Mouse (Mus musculus) heart, postnatal 0 days (tissue): ENCODE measurements around the gene 1810049J17Rik. TPM values are rescaled to one million over a fixed set of nuclear protein-coding genes. Genes with fewer than 3 reads are reported as not detected.

Source experiments
- ATAC-seq: fragments of 200-750 bp; cut with Nextera tagmentation; 2 replicates; pipeline ENCODE4 v1.8.0; 2017; ENCODE audit warnings: low read depth, moderate number of reproducible peaks, moderate library complexity; ENCODE audit not compliant: insufficient read depth
- DNase-seq: peaks from one replicate; pipeline ENCODE4 v3.0.0-alpha.2; 2016; ENCODE audit warnings: low spot score
- H3K27ac ChIP-seq: fragments of 300-500 bp; sonication (generic); 2 replicates; pipeline ENCODE4 v1.5.1; 2014; ENCODE audit warnings: low read depth, mild to moderate bottlenecking
- H3K27me3 ChIP-seq: fragments of 300-500 bp; sonication (generic); 2 replicates; pipeline ENCODE4 v1.6.1; 2014; ENCODE audit warnings: low read length, mixed read lengths; ENCODE audit not compliant: control insufficient read depth, insufficient read depth
- H3K36me3 ChIP-seq: fragments of 300-500 bp; sonication (generic); replicated peaks from 2 replicates; pipeline ENCODE4 v1.6.1; 2014; ENCODE audit warnings: low read length, mixed read lengths; ENCODE audit not compliant: control insufficient read depth, insufficient read depth
- H3K4me1 ChIP-seq: fragments of 300-500 bp; sonication (generic); 2 replicates; pipeline ENCODE4 v1.6.1; 2014; ENCODE audit warnings: antibody characterized with exemption; ENCODE audit not compliant: control insufficient read depth, insufficient read depth
- H3K4me2 ChIP-seq: fragments of 300-500 bp; sonication (generic); 2 replicates; pipeline ENCODE4 v1.6.1; 2014; ENCODE audit warnings: low read depth, mild to moderate bottlenecking, low read length, moderate library complexity
- H3K4me3 ChIP-seq: fragments of 300-500 bp; sonication (generic); 2 replicates; pipeline ENCODE4 v1.5.1; 2014; ENCODE audit warnings: low read depth, low read length
- H3K9ac ChIP-seq: fragments of 300-500 bp; sonication (generic); replicated peaks from 2 replicates; pipeline ENCODE4 v1.6.1; 2014; ENCODE audit warnings: low read depth, low read length, mixed read lengths
- H3K9me3 ChIP-seq: fragments of 300-500 bp; sonication (generic); replicated peaks from 2 replicates; pipeline ENCODE4 v1.6.1; 2016; ENCODE audit warnings: low read length; ENCODE audit not compliant: control insufficient read depth
- CTCF ChIP-seq: IDR thresholded peaks from 2 replicates; pipeline ENCODE4 v1.5.1; 2016; ENCODE audit warnings: antibody characterized with exemption, control low read depth, low read depth
- EP300 ChIP-seq: IDR thresholded peaks from 2 replicates; pipeline ENCODE4 v1.6.1; 2016; ENCODE audit warnings: antibody characterized with exemption, low read depth
- WGBS: fragments of 180-500 bp; shearing (Covaris S2); extraction: QIAGEN DNeasy Blood & Tissue Kit; methylation state at CpG from one replicate; pipeline ENCODE4 v1.1.7; 2014; 5-methylcytosine and 5-hydroxymethylcytosine counted together
- polyA plus RNA-seq: library from polyadenylated mRNA; unstranded; fragments of >200 nt; fragmentation: Nextera tagmentation; extraction: Ambion mirVana; gene quantifications from 2 replicates; pipeline ENCODE4 v1.2.1, GENCODE M21; 2015
- total RNA-seq: library from RNA; depleted of rRNA; stranded (reverse); fragments of >200 nt; gene quantifications from 2 replicates; pipeline ENCODE4 v1.2.3, GENCODE M21; 2014; ENCODE audit warnings: low replicate concordance

The 1810049J17Rik gene
- total and polyA plus RNA-seq, 2 experiments from 2014 or later: 0.44 TPM; not detected in 1

- no peak for TF ChIP-seq EP300
- TF ChIP-seq CTCF: no peak
- Histone ChIP-seq H3K4me3 (no peak overlapping the region), H3K4me1 (no peaks in the 10 kb centered on the region), H3K9me3 (no peaks in the 10 kb centered on the region), H3K27ac (no peak overlapping the region), H3K27me3 (no peaks in the 10 kb centered on the region), H3K9ac (no peak overlapping the region), H3K4me2 (no peak overlapping the region), H3K36me3 (no peaks in the 10 kb centered on the region)
- 89% methylated on average over 2 of the region's 2 CpGs for WGBS
- no peak for ATAC-seq
- DNase-seq: no peak
These were observed 29.9 kb downstream of the 1810049J17Rik start for GRCm38 (mm10) chr15:12291757-12292156.

GRCm38 (mm10) chr15:12290330-12290729, 31.4 kb downstream of the 1810049J17Rik start:
- no peak overlapping the region for H3K27ac ChIP-seq
- no peaks in the 10 kb centered on the region for H3K4me1 ChIP-seq
- WGBS: 79% methylated on average over 7 of the region's 7 CpGs

GRCm38 (mm10) chr15:12285535-12285809, 36.2 kb downstream of the 1810049J17Rik start:
- no peak overlapping the region for H3K9ac ChIP-seq
- H3K4me3 ChIP-seq: no peak overlapping the region
- ATAC-seq: no peak
- no peak for DNase-seq
- no peaks in the 10 kb centered on the region for H3K9me3 ChIP-seq
- H3K4me2 ChIP-seq: no peak overlapping the region
- 61% methylated on average over 5 of the region's 5 CpGs for WGBS
- no peaks in the 10 kb centered on the region for H3K4me1 ChIP-seq
- H3K36me3 ChIP-seq: no peaks in the 10 kb centered on the region
- H3K27ac ChIP-seq: no peak overlapping the region
- no peak for TF ChIP-seq CTCF
- no peak for TF ChIP-seq EP300
- H3K27me3 ChIP-seq: no peaks in the 10 kb centered on the region

More at GRCm38 (mm10) chr15:12290330-12290729, 31.4 kb downstream of the 1810049J17Rik start:
- H3K36me3 ChIP-seq: no peaks in the 10 kb centered on the region
- DNase-seq: no peak
- no peak overlapping the region for H3K4me3 ChIP-seq
- H3K9ac ChIP-seq: no peak overlapping the region
- no peak for ATAC-seq
- no peak overlapping the region for H3K4me2 ChIP-seq
- no peaks in the 10 kb centered on the region for H3K9me3 ChIP-seq
- TF ChIP-seq CTCF (no peak), EP300 (no peak)
- H3K27me3 ChIP-seq: no peaks in the 10 kb centered on the region

- DNase-seq: no peak
- Histone ChIP-seq H3K4me2 (no peak overlapping the region), H3K27me3 (no peaks in the 10 kb centered on the region), H3K4me3 (no peak overlapping the region), H3K9ac (no peak overlapping the region), H3K36me3 (no peaks in the 10 kb centered on the region), H3K4me1 (no peaks in the 10 kb centered on the region), H3K9me3 (no peaks in the 10 kb centered on the region), H3K27ac (no peak overlapping the region)
- TF ChIP-seq CTCF: no peak
- TF ChIP-seq EP300: no peak
- ATAC-seq: no peak; the same call in 1 of the 2 replicates
- 62% methylated on average over 6 of the region's 6 CpGs for WGBS
These were observed 36.7 kb downstream of the 1810049J17Rik start for GRCm38 (mm10) chr15:12284794-12285534.

- WGBS: 89% methylated on average over 1 of the region's 1 CpGs
- H3K27me3 ChIP-seq: no peaks in the 10 kb centered on the region
- no peak overlapping the region for H3K27ac ChIP-seq
- H3K4me2 ChIP-seq: no peak overlapping the region
- no peak overlapping the region for H3K9ac ChIP-seq
- H3K4me1 ChIP-seq: no peaks in the 10 kb centered on the region
- H3K36me3 ChIP-seq: no peaks in the 10 kb centered on the region
- no peaks in the 10 kb centered on the region for H3K9me3 ChIP-seq
- ATAC-seq (no peak), DNase-seq (no peak)
- TF ChIP-seq EP300 (no peak), CTCF (no peak)
- H3K4me3 ChIP-seq: no peak overlapping the region
These were observed 41.9 kb downstream of the 1810049J17Rik start for GRCm38 (mm10) chr15:12279816-12280215.

- no peak overlapping the region for H3K27ac ChIP-seq
- no peak overlapping the region for H3K4me3 ChIP-seq
- no peaks in the 10 kb centered on the region for H3K27me3 ChIP-seq
- no peak for TF ChIP-seq CTCF
- no peak for TF ChIP-seq EP300
- H3K4me1 ChIP-seq: no peaks in the 10 kb centered on the region
- H3K9me3 ChIP-seq: no peaks in the 10 kb centered on the region
- peaks cover 12% of the 10 kb centered on the region for H3K36me3 ChIP-seq
- DNase-seq (no peak), ATAC-seq (no peak)
- WGBS: 65% methylated on average over 4 of the region's 4 CpGs
- no peak overlapping the region for H3K9ac ChIP-seq
- H3K4me2 ChIP-seq: no peak overlapping the region
These were observed 46.5 kb downstream of the 1810049J17Rik start for GRCm38 (mm10) chr15:12275091-12275623.
